Mouse (Mus musculus) hindbrain, embryonic 14.5 days (tissue): ENCODE results near the gene Supt20. TPM values are rescaled to one million over a fixed set of nuclear protein-coding genes. Genes with fewer than 3 reads are reported as not detected.

Experiments
- ATAC-seq: fragments of 200-750 bp; cut with Nextera tagmentation; 2 replicates; pipeline ENCODE4 v1.8.0; 2017; ENCODE audit warnings: moderate number of reproducible peaks, mild to moderate bottlenecking, moderate TSS enrichment, moderate library complexity; ENCODE audit not compliant: low FRiP score
- DNase-seq: peaks from one replicate; pipeline ENCODE4 v3.0.0-alpha.2; 2015; ENCODE audit warnings: low spot score
- H3K27ac ChIP-seq: fragments of 300-500 bp; sonication (generic); 2 replicates; pipeline ENCODE4 v1.5.1; 2014; ENCODE audit warnings: mild to moderate bottlenecking, moderate library complexity
- H3K27me3 ChIP-seq: fragments of 300-500 bp; sonication (generic); 2 replicates; pipeline ENCODE4 v1.6.1; 2014; ENCODE audit warnings: mild to moderate bottlenecking, low read length, mixed read lengths; ENCODE audit not compliant: control insufficient read depth, insufficient read depth
- H3K36me3 ChIP-seq: fragments of 300-500 bp; sonication (generic); replicated peaks from 2 replicates; pipeline ENCODE4 v1.6.1; 2014; ENCODE audit not compliant: control insufficient read depth, insufficient read depth
- H3K4me1 ChIP-seq: fragments of 300-500 bp; sonication (generic); replicated peaks from 2 replicates; pipeline ENCODE4 v1.6.1; 2014; ENCODE audit warnings: antibody characterized with exemption, low read length, mixed read lengths; ENCODE audit not compliant: control insufficient read depth, insufficient read depth
- H3K4me2 ChIP-seq: fragments of 300-500 bp; sonication (generic); replicated peaks from 2 replicates; pipeline ENCODE4 v1.6.1; 2014; ENCODE audit warnings: mild to moderate bottlenecking, moderate library complexity
- H3K4me3 ChIP-seq: fragments of 300-500 bp; sonication (generic); replicated peaks from 2 replicates; pipeline ENCODE4 v1.5.1; 2014; ENCODE audit warnings: mild to moderate bottlenecking, low read length
- H3K9ac ChIP-seq: fragments of 300-500 bp; sonication (generic); 2 replicates; pipeline ENCODE4 v1.6.1; 2014
- H3K9me3 ChIP-seq: fragments of 300-500 bp; sonication (generic); 2 replicates; pipeline ENCODE4 v1.6.1; 2016; ENCODE audit warnings: low read length; ENCODE audit not compliant: control insufficient read depth
- WGBS: fragments of 180-500 bp; shearing (Covaris S2); extraction: QIAGEN DNeasy Blood & Tissue Kit; methylation state at CpG from one replicate; pipeline ENCODE4 v1.1.7; 2014; 5-methylcytosine and 5-hydroxymethylcytosine counted together
- polyA plus RNA-seq: library from polyadenylated mRNA; unstranded; fragments of >200 nt; fragmentation: Nextera tagmentation; extraction: Ambion mirVana; gene quantifications from 2 replicates; pipeline ENCODE4 v1.2.1, GENCODE M21; 2014

The Supt20 gene
- polyA plus RNA-seq, 1 experiment from 2014 or later = 83.8 TPM

DNA sequence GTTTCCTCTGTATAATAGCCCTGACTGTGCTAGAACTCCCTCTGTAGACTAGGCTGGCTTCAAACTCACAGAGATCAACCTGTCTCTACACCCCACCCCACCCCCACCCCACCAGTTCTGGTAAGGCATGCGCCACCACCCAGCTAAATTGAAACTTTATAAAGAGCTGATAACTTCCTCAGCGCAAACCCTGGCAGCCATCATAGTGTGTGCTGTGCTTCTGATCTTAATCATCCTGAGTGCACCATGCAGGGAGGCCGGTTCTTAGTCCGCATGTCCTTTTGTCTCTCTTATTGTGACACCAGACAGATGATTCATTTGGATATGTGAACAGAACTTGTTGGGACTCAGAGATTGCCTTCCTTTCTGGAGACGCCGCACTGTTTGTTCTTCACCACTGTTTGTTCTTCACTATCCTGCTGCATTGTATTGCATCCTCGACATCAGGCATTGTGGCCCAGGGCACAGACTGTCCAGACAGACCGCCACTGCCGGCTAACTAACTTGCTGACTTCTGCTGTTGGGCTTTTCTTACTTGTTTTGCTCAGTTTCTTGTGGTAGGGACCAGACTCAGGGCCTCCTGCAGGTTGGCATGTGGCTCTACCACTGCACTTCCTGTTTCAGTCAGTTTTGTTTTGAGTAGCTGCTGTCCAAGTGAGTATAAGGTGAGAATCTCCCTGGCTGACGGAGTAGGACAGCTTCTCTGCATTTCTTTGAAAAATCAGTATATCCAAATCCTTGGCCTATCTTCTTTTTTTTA lies 31.3 kb downstream of the Supt20 start:
- Histone ChIP-seq H3K4me2 (no peak overlapping the region), H3K27me3 (no peaks in the 10 kb centered on the region), H3K4me1 (no peaks in the 10 kb centered on the region), H3K4me3 (no peak overlapping the region), H3K36me3 (peaks cover 83% of the 10 kb centered on the region), H3K27ac (no peak overlapping the region), H3K9me3 (no peaks in the 10 kb centered on the region), H3K9ac (no peak overlapping the region)
- 84% methylated on average over 10 of the region's 10 CpGs for WGBS
- DNase-seq = no peak
- no peak for ATAC-seq

- H3K4me2 ChIP-seq = no peak overlapping the region
- no peak overlapping the region for H3K4me3 ChIP-seq
- ATAC-seq (no peak), DNase-seq (no peak)
- peaks cover 87% of the 10 kb centered on the region for H3K36me3 ChIP-seq
- H3K27ac ChIP-seq = no peak overlapping the region
- H3K9me3 ChIP-seq = no peaks in the 10 kb centered on the region
- H3K27me3 ChIP-seq = no peaks in the 10 kb centered on the region
- H3K4me1 ChIP-seq = no peaks in the 10 kb centered on the region
- H3K9ac ChIP-seq = no peak overlapping the region
- 92% methylated on average over 2 of the region's 2 CpGs for WGBS
These were observed 32.7 kb downstream of the Supt20 start for GRCm38 (mm10) chr3:54725344-54725743.

GRCm38 (mm10) chr3:54727588-54727987 lies 35.0 kb downstream of the Supt20 start:
- DNase-seq (no peak), ATAC-seq (no peak)
- H3K9ac ChIP-seq = no peak overlapping the region
- peaks cover 87% of the 10 kb centered on the region for H3K36me3 ChIP-seq
- no peak overlapping the region for H3K4me3 ChIP-seq
- no peak overlapping the region for H3K4me2 ChIP-seq
- no peaks in the 10 kb centered on the region for H3K27me3 ChIP-seq
- H3K27ac ChIP-seq = no peak overlapping the region
- H3K9me3 ChIP-seq = no peaks in the 10 kb centered on the region
- H3K4me1 ChIP-seq = no peaks in the 10 kb centered on the region
- 96% methylated on average over 2 of the region's 2 CpGs for WGBS

DNA sequence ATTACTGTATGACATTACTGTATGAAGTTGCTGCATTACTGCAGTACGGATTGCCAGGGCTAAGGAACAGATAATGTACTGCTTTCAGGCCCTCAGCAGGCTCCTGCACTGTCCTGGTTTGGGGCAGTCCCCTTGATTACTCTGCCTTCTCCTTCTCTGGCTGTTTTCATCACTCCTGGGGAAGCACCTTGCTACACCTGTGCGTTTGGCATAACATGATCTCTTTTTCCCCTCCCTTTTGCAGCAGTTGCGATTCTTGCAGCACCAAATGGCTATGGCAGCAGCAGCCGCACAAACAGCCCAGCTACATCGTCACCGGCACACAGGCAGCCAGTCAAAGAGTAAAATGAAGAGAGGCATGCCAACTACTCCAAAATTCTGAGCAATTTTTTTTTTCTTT lies 35.5 kb downstream of the Supt20 start:
- H3K36me3 ChIP-seq = peaks cover 82% of the 10 kb centered on the region
- no peak overlapping the region for H3K4me3 ChIP-seq
- H3K4me2 ChIP-seq = no peak overlapping the region
- ATAC-seq = no peak
- H3K27me3 ChIP-seq = no peaks in the 10 kb centered on the region
- H3K9ac ChIP-seq = no peak overlapping the region
- H3K27ac ChIP-seq = no peak overlapping the region
- no peak for DNase-seq
- no peaks in the 10 kb centered on the region for H3K9me3 ChIP-seq
- no peaks in the 10 kb centered on the region for H3K4me1 ChIP-seq
- 94% methylated on average over 6 of the region's 6 CpGs for WGBS

GRCm38 (mm10) chr3:54731626-54732150 lies 39.1 kb downstream of the Supt20 start:
- Histone ChIP-seq H3K9me3 (no peaks in the 10 kb centered on the region), H3K36me3 (peaks cover 58% of the 10 kb centered on the region), H3K4me1 (peaks cover 5% of the 10 kb centered on the region; the same call in 1 of the 2 replicates), H3K27me3 (no peaks in the 10 kb centered on the region), H3K9ac (no peak overlapping the region), H3K4me3 (no peak overlapping the region), H3K27ac (no peak overlapping the region), H3K4me2 (no peak overlapping the region)
- DNase-seq = no peak
- WGBS = 92% methylated on average over 8 of the region's 8 CpGs
- no peak for ATAC-seq

DNA sequence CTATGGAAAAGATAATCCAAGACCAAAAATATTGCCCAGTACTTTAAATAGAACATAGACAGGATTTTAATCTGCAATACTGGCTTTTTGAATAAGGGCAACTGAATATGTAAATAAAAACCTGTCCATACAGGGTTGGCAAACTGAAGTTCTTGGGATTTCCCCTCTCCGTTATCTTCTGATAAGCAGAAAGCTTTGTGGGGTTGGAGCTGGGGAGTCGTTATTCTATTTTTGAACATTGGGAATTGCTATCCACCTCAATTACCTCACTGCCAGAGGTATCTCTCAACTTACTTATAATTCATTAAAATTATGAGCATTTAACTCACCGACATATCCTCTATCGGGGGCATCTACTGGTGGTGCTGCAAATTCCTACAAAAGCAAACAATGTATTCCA lies 39.8 kb downstream of the Supt20 start:
- Histone ChIP-seq H3K27ac (no peak overlapping the region), H3K9ac (no peak overlapping the region), H3K9me3 (no peaks in the 10 kb centered on the region), H3K4me2 (no peak overlapping the region), H3K36me3 (peaks cover 51% of the 10 kb centered on the region), H3K4me1 (peaks cover 5% of the 10 kb centered on the region; the same call in 1 of the 2 replicates), H3K27me3 (no peaks in the 10 kb centered on the region), H3K4me3 (no peak overlapping the region)
- no peak for DNase-seq
- WGBS = 92% methylated on average over 4 of the region's 4 CpGs
- no peak for ATAC-seq

- H3K27me3 ChIP-seq = no peaks in the 10 kb centered on the region
- peaks cover 5% of the 10 kb centered on the region; the same call in 1 of the 2 replicates for H3K4me1 ChIP-seq
- under 1% methylated on average over 84 of the region's 84 CpGs for WGBS
- H3K4me2 ChIP-seq = peak overlapping the region; percentile 68
- peak overlapping the region; percentile 98 for H3K9ac ChIP-seq
- no peaks in the 10 kb centered on the region for H3K9me3 ChIP-seq
- H3K27ac ChIP-seq = peak overlapping the region; percentile 98
- DNase-seq = peak; percentile 94
- ATAC-seq = peak; percentile 94
- H3K4me3 ChIP-seq = peak overlapping the region; percentile 86
- H3K36me3 ChIP-seq = peaks cover 40% of the 10 kb centered on the region
These were observed 42.0 kb downstream of the Supt20 start for GRCm38 (mm10) chr3:54734411-54735246.

- peak within 1 kb of the TSS; percentile 68 for H3K4me2 ChIP-seq
- H3K9ac ChIP-seq = peak within 1 kb of the TSS; percentile 98
- no peaks in the 10 kb centered on the region for H3K27me3 ChIP-seq
- peak within 1 kb of the TSS; percentile 98 for H3K27ac ChIP-seq
- H3K4me1 ChIP-seq = peaks cover 5% of the 10 kb centered on the region; the same call in 1 of the 2 replicates
- H3K36me3 ChIP-seq = peaks cover 37% of the 10 kb centered on the region
- 0% methylated on average over 61 of the region's 65 CpGs for WGBS
- DNase-seq = peak; percentile 87
- peak; percentile 95 for ATAC-seq
- no peaks in the 10 kb centered on the region for H3K9me3 ChIP-seq
- peak within 1 kb of the TSS; percentile 86 for H3K4me3 ChIP-seq
These were observed 42.8 kb downstream of the Supt20 start, which contains the start of the genes Exosc8 and Alg5 for GRCm38 (mm10) chr3:54735247-54736046. Exosc8 (minus strand) TSS chr3:54735393. Alg5 (plus strand) TSS chr3:54735539.
